Mouse (Mus musculus): ENCODE measurements around the gene Olfr800.

DNA sequence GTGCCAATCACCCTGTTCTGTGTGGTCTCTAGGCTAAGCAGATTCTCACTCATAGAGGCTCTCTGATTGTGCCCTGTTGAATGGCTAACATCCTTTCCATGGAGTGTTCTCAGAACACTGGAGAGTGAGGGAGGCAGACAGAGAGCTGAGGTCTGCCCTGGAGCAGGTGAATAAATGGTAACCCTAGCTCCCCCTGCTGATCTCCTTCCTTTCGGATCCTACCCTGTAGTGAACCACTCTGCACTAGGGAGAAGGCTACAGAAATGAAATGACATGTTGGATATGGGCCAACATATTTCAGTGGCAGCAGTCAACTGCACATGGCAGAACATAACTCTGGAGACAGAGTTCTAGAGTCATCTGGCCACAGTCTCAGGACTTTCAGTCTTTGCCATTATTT lies 35.8 kb upstream of the Olfr800 start:
- TF ChIP-seq FLI1 (IDR thresholded peaks at IDR 0.05; ENCODE audit: low read length): no peak
- TF ChIP-seq GATA1 (IDR thresholded peaks at IDR 0.05; ENCODE audit: borderline replicate concordance, low read length): no peak
